Comparison of ENCODE assay signal across 8 mouse cellular contexts in genomic region chr7:83631828-83632681, GRCm38 (mm10). TPM values are rescaled to one million over a fixed set of nuclear protein-coding genes. Genes with fewer than 3 reads are reported as not detected.
A peak's percentile ranks its signal among the peaks of the same experiment; 100 is the strongest.
DNase-seq lines count a peak whose midpoint lies in the region; ATAC-seq lines count a peak whose summit lies in the region.

TSS of gene Stard5 (plus strand) at chr7:83631959.

- peaks cover 28% of the 10 kb centered on the region for H3K4me1 ChIP-seq in heart, embryonic 13.5 days
- H3K4me1 ChIP-seq in liver, embryonic 12.5 days: peaks cover 27% of the 10 kb centered on the region
- H3K4me1 ChIP-seq in stomach, embryonic 15.5 days: peaks cover 19% of the 10 kb centered on the region; the same call in 1 of the 2 replicates

- H3K9ac ChIP-seq in heart, embryonic 13.5 days: peak within 1 kb of the TSS; percentile 94
- peak within 1 kb of the TSS; percentile 70 for H3K9ac ChIP-seq in liver, embryonic 12.5 days
- H3K9ac ChIP-seq in stomach, embryonic 15.5 days: peak within 1 kb of the TSS; percentile 42

- WGBS in heart, embryonic 13.5 days: under 1% methylated on average over 35 of the region's 35 CpGs
- WGBS in liver, embryonic 12.5 days (ENCODE audit: insufficient replicate concordance): 2% methylated on average over 35 of the region's 35 CpGs
- under 1% methylated on average over 35 of the region's 35 CpGs for WGBS in stomach, embryonic 15.5 days

- H3K27me3 ChIP-seq in heart, embryonic 13.5 days (replicated peaks): no peaks in the 10 kb centered on the region
- no peaks in the 10 kb centered on the region for H3K27me3 ChIP-seq in liver, embryonic 12.5 days (replicated peaks)
- no peaks in the 10 kb centered on the region for H3K27me3 ChIP-seq in stomach, embryonic 15.5 days (replicated peaks)

- no peaks in the 10 kb centered on the region for H3K9me3 ChIP-seq in heart, embryonic 13.5 days
- H3K9me3 ChIP-seq in liver, embryonic 12.5 days (replicated peaks): no peaks in the 10 kb centered on the region
- H3K9me3 ChIP-seq in stomach, embryonic 15.5 days: no peaks in the 10 kb centered on the region

- peak; percentile 97 for DNase-seq in CD4-positive helper T cell, adult 2 months (ENCODE audit: low read depth, low spot score)
- peak; percentile 86 for DNase-seq in brain, embryonic 18.5 days (ENCODE audit: low read depth, low spot score)
- peak; percentile 97 for DNase-seq in kidney, postnatal 10 days
- peak; percentile 76 to 84 for DNase-seq in natural killer cell, adult 2 months (ENCODE audit: low spot score in 2 of 2)

- peaks cover 30% of the 10 kb centered on the region for H3K36me3 ChIP-seq in heart, embryonic 13.5 days
- H3K36me3 ChIP-seq in liver, embryonic 12.5 days: peaks cover 10% of the 10 kb centered on the region
- 0 out of 2 replicates have a peak, but pooled peaks cover under 1% of the 10 kb centered on the region for H3K36me3 ChIP-seq in stomach, embryonic 15.5 days

- H3K27ac ChIP-seq in heart, embryonic 13.5 days (replicated peaks): peak within 1 kb of the TSS; percentile 70
- no peak within 1 kb of the TSS for H3K27ac ChIP-seq in liver, embryonic 12.5 days
- peak within 1 kb of the TSS; percentile 66 for H3K27ac ChIP-seq in stomach, embryonic 15.5 days

- ATAC-seq in erythroid progenitor cell, adult 5-6 weeks (replicated peaks; ENCODE audit: low FRiP score, poor library complexity, severe bottlenecking): peak; percentile 96
- peak; percentile 92 for ATAC-seq in heart, embryonic 13.5 days (ENCODE audit: extremely low read depth, insufficient number of reproducible peaks, low FRiP score, low TSS enrichment)
- ATAC-seq in liver, embryonic 12.5 days: peak; percentile 98
- peak; percentile 97 for ATAC-seq in stomach, embryonic 15.5 days (ENCODE audit: insufficient read depth, low FRiP score, low read depth)

- peak within 1 kb of the TSS; percentile 78 for H3K4me3 ChIP-seq in heart, embryonic 13.5 days
- peak within 1 kb of the TSS; percentile 65 for H3K4me3 ChIP-seq in liver, embryonic 12.5 days
- H3K4me3 ChIP-seq in stomach, embryonic 15.5 days (replicated peaks): peak within 1 kb of the TSS; percentile 62

- peak within 1 kb of the TSS; percentile 80 for H3K4me2 ChIP-seq in heart, embryonic 13.5 days
- peak within 1 kb of the TSS; percentile 90 for H3K4me2 ChIP-seq in liver, embryonic 12.5 days
- peak within 1 kb of the TSS; percentile 62 for H3K4me2 ChIP-seq in stomach, embryonic 15.5 days

RNA-seq across cellular contexts. Expression of gene Stard5, which starts in this region (rescaled TPM):
- total RNA-seq in erythroid progenitor cell, adult 5-6 weeks (2015; ENCODE audit: low replicate concordance): 4.7 TPM in 1 of 2 replicates, not detected in the other
- total RNA-seq in erythroid progenitor cell, adult 5-6 weeks (2017; ENCODE audit: low replicate concordance): 4.5 and 5.5 TPM in 2 replicates
- polyA plus RNA-seq in heart, embryonic 13.5 days (2015; fragmentation: Nextera tagmentation; extraction: Ambion mirVana): 28.5 and 28.9 TPM in 2 replicates
- polyA plus RNA-seq in liver, embryonic 12.5 days (2016; fragmentation: Nextera tagmentation; extraction: Ambion mirVana): 7.6 and 7.9 TPM in 2 replicates
- 25.8 and 29.8 TPM in 2 replicates for polyA plus RNA-seq in stomach, embryonic 15.5 days (2015; fragmentation: Nextera tagmentation; extraction: Ambion mirVana)

Comparison
In these comparisons a context has a peak if more than half of its experiments do, and no peak if none do; other contexts are left out.
1. H3K9ac ChIP-seq: peak in every context shown above with its lines; median percentile 94 in heart, embryonic 13.5 days; 70 in liver, embryonic 12.5 days; 42 in stomach, embryonic 15.5 days.